Mouse (Mus musculus): ENCODE data around the gene Slc12a8. TPM values are rescaled to one million over a fixed set of nuclear protein-coding genes. Genes with fewer than 3 reads are reported as not detected.

Gene Slc12a8
- polyA plus RNA-seq, 1 experiment from 2014 or later = 0.92 TPM

DNA sequence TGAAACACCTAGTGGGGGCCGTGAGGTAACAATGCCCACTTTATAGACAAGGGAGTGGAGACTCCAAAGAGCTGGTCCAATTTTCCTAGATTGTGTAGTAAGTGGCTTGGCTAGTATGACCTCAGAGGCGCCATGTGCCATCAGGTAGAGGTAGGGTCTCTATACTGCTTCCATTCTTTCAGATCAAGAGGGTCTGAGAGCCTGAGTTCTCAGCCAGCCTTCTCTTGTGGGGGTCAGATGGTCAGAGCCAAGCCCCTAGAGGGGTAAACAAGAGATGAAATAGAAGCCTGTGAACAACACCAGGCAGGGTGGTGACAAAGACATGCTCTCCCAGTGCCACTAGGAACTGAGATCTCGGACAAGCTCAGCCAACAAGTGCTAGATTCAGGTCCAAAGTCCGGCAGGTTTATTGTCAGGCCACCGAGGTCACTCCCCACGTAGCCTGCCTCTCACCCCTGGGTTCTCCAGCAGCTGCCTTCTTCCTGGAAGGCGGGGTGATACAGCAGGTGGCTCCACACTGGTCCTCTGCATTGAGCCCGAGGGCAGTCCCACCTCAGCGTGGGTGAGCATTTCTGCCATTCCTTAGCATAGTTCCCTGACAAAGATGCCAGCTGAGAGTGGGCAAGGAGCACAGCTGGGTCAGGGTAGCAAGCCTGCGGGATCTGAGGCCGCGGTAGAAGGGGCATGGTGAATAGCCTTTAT lies 44.3 kb downstream of the Slc12a8 start:
- H3K9ac ChIP-seq (replicated peaks; ENCODE audit: low read depth, low read length) = no peak overlapping the region
- no peak overlapping the region for H3K27ac ChIP-seq (ENCODE audit: low read length)
- H3K4me2 ChIP-seq (ENCODE audit: low read length) = no peak overlapping the region
- H3K9me3 ChIP-seq (ENCODE audit: control insufficient read depth, low read length) = no peaks in the 10 kb centered on the region
- H3K27me3 ChIP-seq (replicated peaks; ENCODE audit: control insufficient read depth, insufficient read depth, low read length) = no peaks in the 10 kb centered on the region
- no peak for ATAC-seq
- no peaks in the 10 kb centered on the region for H3K36me3 ChIP-seq (ENCODE audit: control insufficient read depth, insufficient read depth)
- H3K4me1 ChIP-seq (replicated peaks; ENCODE audit: control insufficient read depth, insufficient read depth, low read length) = peaks cover 5% of the 10 kb centered on the region; the same call in 1 of the 2 replicates
- 78% methylated on average over 12 of the region's 12 CpGs for WGBS
- H3K4me3 ChIP-seq (replicated peaks; ENCODE audit: low read length) = no peak overlapping the region

DNA sequence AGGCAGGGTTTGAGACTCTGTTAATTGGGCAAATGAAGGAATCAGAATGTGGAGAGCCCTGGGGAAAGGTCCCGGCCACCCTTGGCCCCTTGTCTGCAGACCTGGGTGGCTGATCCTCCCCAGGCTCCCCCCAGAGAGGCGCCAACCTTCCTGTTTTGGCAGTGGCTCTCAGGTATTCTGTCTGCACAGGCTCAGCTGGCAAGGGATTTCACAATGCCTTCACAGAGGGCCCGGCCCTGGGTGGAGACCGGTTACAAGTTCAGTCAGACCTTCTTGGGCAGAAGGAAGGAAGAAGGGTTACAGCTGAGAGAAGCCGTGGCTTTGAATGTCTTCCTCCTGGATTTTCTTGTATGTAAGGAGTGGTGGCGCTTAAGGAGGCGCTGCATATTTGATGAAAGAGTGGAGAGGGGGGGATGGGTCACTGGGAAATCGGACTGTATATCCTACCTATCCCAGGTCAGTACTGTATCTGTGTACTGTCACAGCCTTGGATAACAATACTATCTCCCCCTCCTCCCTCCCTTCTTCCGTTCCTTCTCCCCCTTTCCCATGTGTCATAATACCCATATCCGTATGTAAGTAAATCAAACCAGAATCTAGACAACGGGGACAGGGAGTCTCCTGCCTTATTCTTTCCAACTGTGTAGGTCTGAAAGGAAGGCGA lies 45.9 kb downstream of the Slc12a8 start:
- Histone ChIP-seq H3K4me2 (ENCODE audit: low read length) (no peak overlapping the region), H3K4me3 (replicated peaks; ENCODE audit: low read length) (no peak overlapping the region), H3K36me3 (ENCODE audit: control insufficient read depth, insufficient read depth) (no peaks in the 10 kb centered on the region), H3K4me1 (replicated peaks; ENCODE audit: control insufficient read depth, insufficient read depth, low read length) (peaks cover 5% of the 10 kb centered on the region; the same call in 1 of the 2 replicates), H3K27me3 (replicated peaks; ENCODE audit: control insufficient read depth, insufficient read depth, low read length) (no peaks in the 10 kb centered on the region), H3K9me3 (ENCODE audit: control insufficient read depth, low read length) (no peaks in the 10 kb centered on the region), H3K27ac (ENCODE audit: low read length) (no peak overlapping the region), H3K9ac (replicated peaks; ENCODE audit: low read depth, low read length) (no peak overlapping the region)
- 78% methylated on average over 12 of the region's 12 CpGs for WGBS
- ATAC-seq = no peak

DNA sequence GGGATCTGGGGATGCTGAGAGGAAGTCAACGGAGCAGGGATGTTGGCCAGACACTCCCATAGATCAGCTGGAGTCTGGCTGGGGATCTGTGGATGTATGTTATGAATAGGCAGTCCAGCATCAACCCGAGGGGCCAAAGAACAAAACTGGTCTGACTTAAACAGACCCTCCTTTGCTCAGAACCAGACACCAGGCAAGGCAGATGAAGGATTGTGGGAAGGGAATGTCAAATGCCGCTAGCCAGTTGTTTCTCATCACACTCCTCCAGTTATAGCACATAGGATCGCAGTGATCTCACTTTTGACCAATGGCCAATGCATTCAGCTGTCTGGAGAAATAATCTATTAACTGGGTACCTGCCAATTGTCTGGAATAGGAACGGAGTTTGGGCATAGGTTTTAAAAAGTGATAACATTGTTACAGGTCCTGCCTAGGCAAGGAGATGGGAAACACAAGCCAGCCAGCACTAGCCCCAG lies 46.4 kb downstream of the Slc12a8 start:
- Histone ChIP-seq H3K36me3 (ENCODE audit: control insufficient read depth, insufficient read depth) (no peaks in the 10 kb centered on the region), H3K27ac (ENCODE audit: low read length) (no peak overlapping the region), H3K4me3 (replicated peaks; ENCODE audit: low read length) (no peak overlapping the region), H3K9ac (replicated peaks; ENCODE audit: low read depth, low read length) (no peak overlapping the region), H3K27me3 (replicated peaks; ENCODE audit: control insufficient read depth, insufficient read depth, low read length) (no peaks in the 10 kb centered on the region), H3K9me3 (ENCODE audit: control insufficient read depth, low read length) (no peaks in the 10 kb centered on the region), H3K4me2 (ENCODE audit: low read length) (no peak overlapping the region), H3K4me1 (replicated peaks; ENCODE audit: control insufficient read depth, insufficient read depth, low read length) (peaks cover 5% of the 10 kb centered on the region; the same call in 1 of the 2 replicates)
- no peak for ATAC-seq
- WGBS = 73% methylated on average over 5 of the region's 5 CpGs

DNA sequence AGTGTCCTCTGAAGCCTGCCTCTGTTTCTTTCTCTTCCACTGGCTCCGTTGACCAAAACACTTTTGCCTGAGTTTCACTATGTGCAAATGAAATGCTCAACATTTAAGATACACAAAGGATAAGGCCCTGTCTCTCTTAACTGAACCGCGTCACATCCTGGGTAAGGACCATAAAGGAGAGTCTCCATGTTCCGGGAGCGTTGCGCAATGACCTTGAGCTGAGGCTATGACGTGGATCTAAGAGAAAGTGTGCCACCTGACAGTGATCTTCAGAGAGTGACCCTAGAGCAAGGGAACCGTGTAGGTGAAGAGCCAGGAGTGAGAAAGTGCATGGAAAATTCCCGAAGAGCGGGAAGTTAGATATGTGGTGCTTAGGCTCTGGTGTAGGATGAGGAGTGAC lies 49.3 kb downstream of the Slc12a8 start:
- Histone ChIP-seq H3K9ac (replicated peaks; ENCODE audit: low read depth, low read length) (no peak overlapping the region), H3K4me2 (ENCODE audit: low read length) (no peak overlapping the region), H3K36me3 (ENCODE audit: control insufficient read depth, insufficient read depth) (no peaks in the 10 kb centered on the region), H3K27me3 (replicated peaks; ENCODE audit: control insufficient read depth, insufficient read depth, low read length) (no peaks in the 10 kb centered on the region), H3K4me3 (replicated peaks; ENCODE audit: low read length) (no peak overlapping the region), H3K27ac (ENCODE audit: low read length) (no peak overlapping the region), H3K4me1 (replicated peaks; ENCODE audit: control insufficient read depth, insufficient read depth, low read length) (no peaks in the 10 kb centered on the region), H3K9me3 (ENCODE audit: control insufficient read depth, low read length) (no peaks in the 10 kb centered on the region)
- no peak for ATAC-seq
- whole genome bisulfite sequencing = 89% methylated on average over 10 of the region's 10 CpGs

DNA sequence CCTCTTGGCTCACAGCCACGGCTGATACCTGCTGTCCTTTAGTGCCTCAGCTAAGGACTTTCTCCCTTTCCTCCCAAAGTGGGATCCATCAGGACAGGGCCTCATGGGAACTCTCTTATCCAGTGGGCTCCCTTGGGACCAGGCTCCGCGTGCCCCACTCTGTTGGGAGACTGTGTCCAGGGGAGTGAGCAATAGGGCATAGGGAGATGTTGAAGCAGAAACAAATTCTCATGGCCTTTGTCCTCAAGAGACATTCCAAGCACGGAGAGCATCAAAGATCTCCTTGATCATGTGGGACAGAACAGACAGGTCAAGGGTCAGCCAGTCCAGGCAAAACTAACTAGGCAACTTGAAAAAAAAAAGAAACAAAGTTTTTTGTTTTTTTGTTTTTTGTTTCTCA lies 50.6 kb downstream of the Slc12a8 start:
- no peaks in the 10 kb centered on the region for H3K4me1 ChIP-seq (replicated peaks; ENCODE audit: control insufficient read depth, insufficient read depth, low read length)
- H3K9me3 ChIP-seq (ENCODE audit: control insufficient read depth, low read length) = no peaks in the 10 kb centered on the region
- H3K9ac ChIP-seq (replicated peaks; ENCODE audit: low read depth, low read length) = no peak overlapping the region
- H3K36me3 ChIP-seq (ENCODE audit: control insufficient read depth, insufficient read depth) = no peaks in the 10 kb centered on the region
- no peak overlapping the region for H3K4me2 ChIP-seq (ENCODE audit: low read length)
- WGBS = 70% methylated on average over 4 of the region's 4 CpGs
- no peak for ATAC-seq
- H3K4me3 ChIP-seq (replicated peaks; ENCODE audit: low read length) = no peak overlapping the region
- no peaks in the 10 kb centered on the region for H3K27me3 ChIP-seq (replicated peaks; ENCODE audit: control insufficient read depth, insufficient read depth, low read length)
- H3K27ac ChIP-seq (ENCODE audit: low read length) = no peak overlapping the region

DNA sequence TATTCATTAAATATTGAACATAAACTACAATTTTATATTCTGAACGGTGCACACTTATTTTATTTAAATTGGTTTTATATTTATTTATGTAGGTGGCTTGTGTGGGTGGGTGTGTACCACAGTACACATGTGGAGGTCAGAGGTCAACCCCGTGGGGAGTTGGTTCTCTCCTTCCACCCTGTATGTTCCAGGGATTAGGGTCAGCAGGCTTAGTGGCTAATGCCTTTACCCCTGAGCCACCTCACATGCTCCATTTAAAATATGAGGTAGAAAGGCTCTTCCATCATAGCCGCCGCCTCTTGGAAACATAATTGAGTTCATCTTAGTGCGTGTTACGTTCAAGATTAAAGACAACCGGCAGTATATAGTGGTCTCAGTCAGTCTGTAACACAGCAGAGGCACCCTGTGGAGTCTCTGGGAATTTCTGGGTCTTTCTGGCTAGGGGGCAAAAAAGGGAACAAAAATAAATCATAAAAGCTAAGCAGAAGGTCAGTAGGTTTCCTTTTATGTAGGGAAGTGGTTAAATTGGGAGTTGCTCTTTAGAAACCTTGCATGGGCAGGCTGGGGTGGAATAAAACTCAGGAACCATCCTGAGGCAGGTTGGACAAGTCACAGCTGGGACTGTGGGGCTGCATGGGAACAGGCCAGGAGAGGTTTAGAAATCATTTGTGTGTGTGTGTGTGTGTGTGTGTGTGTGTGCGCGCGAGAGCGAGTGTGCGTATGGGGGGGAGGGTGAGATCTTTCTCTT lies 51.3 kb downstream of the Slc12a8 start:
- Histone ChIP-seq H3K4me3 (replicated peaks; ENCODE audit: low read length) (no peak overlapping the region), H3K27ac (ENCODE audit: low read length) (no peak overlapping the region), H3K9me3 (ENCODE audit: control insufficient read depth, low read length) (no peaks in the 10 kb centered on the region), H3K4me2 (ENCODE audit: low read length) (no peak overlapping the region), H3K4me1 (replicated peaks; ENCODE audit: control insufficient read depth, insufficient read depth, low read length) (no peaks in the 10 kb centered on the region), H3K36me3 (ENCODE audit: control insufficient read depth, insufficient read depth) (no peaks in the 10 kb centered on the region), H3K9ac (replicated peaks; ENCODE audit: low read depth, low read length) (no peak overlapping the region), H3K27me3 (replicated peaks; ENCODE audit: control insufficient read depth, insufficient read depth, low read length) (no peaks in the 10 kb centered on the region)
- WGBS = 84% methylated on average over 12 of the region's 12 CpGs
- no peak for ATAC-seq

DNA sequence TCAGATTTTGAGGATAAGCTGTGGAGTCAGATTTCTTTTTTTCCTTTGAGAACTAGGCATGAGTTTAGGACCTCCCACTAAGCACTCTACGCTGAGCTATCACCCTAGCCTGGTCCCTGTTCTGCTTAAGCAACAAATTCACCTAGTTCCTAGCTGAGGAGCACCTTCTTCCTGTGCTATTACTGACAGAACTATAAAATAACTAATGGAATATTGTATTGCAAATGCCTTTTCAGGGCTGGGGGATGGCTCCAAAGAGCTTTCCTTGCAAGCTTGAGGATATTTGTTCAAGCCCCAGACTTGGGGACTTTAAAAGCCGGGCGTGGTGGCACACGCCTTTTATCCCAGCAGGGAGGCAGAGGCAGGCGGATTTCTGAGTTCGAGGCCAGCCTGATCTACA lies 55.5 kb downstream of the Slc12a8 start:
- Histone ChIP-seq H3K4me1 (replicated peaks; ENCODE audit: control insufficient read depth, insufficient read depth, low read length) (no peaks in the 10 kb centered on the region), H3K4me2 (ENCODE audit: low read length) (no peak overlapping the region), H3K9me3 (ENCODE audit: control insufficient read depth, low read length) (no peaks in the 10 kb centered on the region), H3K36me3 (ENCODE audit: control insufficient read depth, insufficient read depth) (no peaks in the 10 kb centered on the region), H3K9ac (replicated peaks; ENCODE audit: low read depth, low read length) (no peak overlapping the region), H3K27ac (ENCODE audit: low read length) (no peak overlapping the region), H3K4me3 (replicated peaks; ENCODE audit: low read length) (no peak overlapping the region), H3K27me3 (replicated peaks; ENCODE audit: control insufficient read depth, insufficient read depth, low read length) (no peaks in the 10 kb centered on the region)
- ATAC-seq = no peak
- WGBS = 82% methylated on average over 6 of the region's 6 CpGs

DNA sequence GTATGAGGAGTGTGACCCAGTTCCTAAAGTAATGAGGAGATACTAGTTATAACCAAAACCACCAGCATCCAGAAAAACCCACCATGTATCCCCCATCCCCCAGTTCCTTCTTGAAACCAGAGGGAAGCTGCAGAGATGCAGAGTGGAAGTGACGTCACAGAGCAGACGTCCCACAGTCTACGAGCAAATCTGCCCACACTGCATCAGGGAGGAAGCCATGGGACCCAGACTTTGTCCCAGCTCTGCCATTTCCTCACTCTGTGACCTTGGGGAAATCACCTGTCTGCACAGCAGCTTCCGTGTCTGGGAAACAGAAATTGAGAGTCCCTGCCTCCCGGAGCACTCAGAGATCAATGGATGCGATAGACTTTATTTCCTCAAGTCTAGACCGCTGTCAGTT lies 56.6 kb downstream of the Slc12a8 start:
- no peaks in the 10 kb centered on the region for H3K9me3 ChIP-seq (ENCODE audit: control insufficient read depth, low read length)
- H3K9ac ChIP-seq (replicated peaks; ENCODE audit: low read depth, low read length) = no peak overlapping the region
- no peaks in the 10 kb centered on the region for H3K36me3 ChIP-seq (ENCODE audit: control insufficient read depth, insufficient read depth)
- H3K27me3 ChIP-seq (replicated peaks; ENCODE audit: control insufficient read depth, insufficient read depth, low read length) = no peaks in the 10 kb centered on the region
- H3K4me3 ChIP-seq (replicated peaks; ENCODE audit: low read length) = no peak overlapping the region
- 85% methylated on average over 7 of the region's 7 CpGs for WGBS
- no peaks in the 10 kb centered on the region for H3K4me1 ChIP-seq (replicated peaks; ENCODE audit: control insufficient read depth, insufficient read depth, low read length)
- no peak overlapping the region for H3K4me2 ChIP-seq (ENCODE audit: low read length)
- no peak overlapping the region for H3K27ac ChIP-seq (ENCODE audit: low read length)
- ATAC-seq = no peak

DNA sequence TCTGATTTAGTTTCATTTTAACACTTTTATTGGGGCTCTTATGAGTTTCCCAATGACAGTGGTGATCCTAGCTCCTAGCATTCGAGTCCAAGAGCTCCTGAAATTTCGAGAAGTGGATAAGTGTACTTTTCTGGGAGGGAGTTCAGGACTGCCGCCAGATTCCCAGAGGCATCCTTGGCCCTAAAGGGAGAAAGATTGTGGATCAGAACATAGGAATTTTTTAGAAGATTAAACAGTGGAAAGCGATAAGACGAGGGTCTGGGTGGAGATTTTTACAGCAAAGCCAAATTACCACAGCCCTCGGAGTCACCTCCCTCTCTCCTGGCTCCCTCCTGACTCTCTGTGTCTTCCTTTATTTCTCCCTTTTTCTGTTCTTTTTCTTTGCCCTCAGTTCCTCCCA lies 58.6 kb downstream of the Slc12a8 start:
- Histone ChIP-seq H3K36me3 (ENCODE audit: control insufficient read depth, insufficient read depth) (no peaks in the 10 kb centered on the region), H3K4me1 (replicated peaks; ENCODE audit: control insufficient read depth, insufficient read depth, low read length) (peaks cover 4% of the 10 kb centered on the region; the same call in 1 of the 2 replicates), H3K27me3 (replicated peaks; ENCODE audit: control insufficient read depth, insufficient read depth, low read length) (no peaks in the 10 kb centered on the region), H3K27ac (ENCODE audit: low read length) (no peak overlapping the region), H3K9me3 (ENCODE audit: control insufficient read depth, low read length) (no peaks in the 10 kb centered on the region; the same call in 1 of the 2 replicates), H3K9ac (replicated peaks; ENCODE audit: low read depth, low read length) (no peak overlapping the region), H3K4me3 (replicated peaks; ENCODE audit: low read length) (no peak overlapping the region), H3K4me2 (ENCODE audit: low read length) (no peak overlapping the region)
- ATAC-seq = no peak
- 84% methylated on average over 6 of the region's 6 CpGs for WGBS
